Mouse (Mus musculus) ovary, adult 2 months (tissue): ENCODE data around the gene Prlh. TPM values are rescaled to one million over a fixed set of nuclear protein-coding genes. Genes with fewer than 3 reads are reported as not detected.

Source experiments
- polyA plus RNA-seq: library from polyadenylated mRNA; depleted of rRNA; stranded (reverse); fragments of >200 nt; gene quantifications from 2 replicates; pipeline ENCODE4 v1.2.3, GENCODE M21; 2012; rRNA removed

Prlh gene
- polyA plus RNA-seq, result not detected in 2 replicates

GRCm38 (mm10) chr1:90952808-90953207, at the start of gene Prlh:
Gene Prlh, plus strand, starts transcription at chr1:90953108.

GRCm38 (mm10) chr1:90914948-90915569, 37.8 kb upstream of the Prlh start, which contains the start of gene Mlph:
Gene Mlph, plus strand, starts transcription at chr1:90915085.

GRCm38 (mm10) chr1:90969347-90969784, 16.5 kb downstream of the Prlh start, which contains the start of gene Rab17:
Gene Rab17, minus strand, starts transcription at chr1:90969661.

GRCm38 (mm10) chr1:90998268-90998890, 45.5 kb downstream of the Prlh start, which contains the start of gene Lrrfip1:
Gene Lrrfip1, plus strand, starts transcription at chr1:90998737.

Other genes starting within 250 kb of the Prlh start
- 104 and 147 TPM in 2 replicates for gene Col6a3, start 109.1 kb upstream of the Prlh start, polyA plus RNA-seq
- gene Mlph, start 38.0 kb upstream of the Prlh start, polyA plus RNA-seq, result 5.0 and 6.6 TPM in 2 replicates
- gene Rab17, start 16.6 kb downstream of the Prlh start, polyA plus RNA-seq, result 2.0 and 2.4 TPM in 2 replicates
- gene Lrrfip1, start 45.6 kb downstream of the Prlh start, polyA plus RNA-seq, result 12.5 and 25.9 TPM in 2 replicates
- gene Rbm44, start 192.0 kb downstream of the Prlh start, polyA plus RNA-seq, result 0.03 and 0.05 TPM in 2 replicates
- 70.7 and 89.7 TPM in 2 replicates for gene Ramp1, start 226.7 kb downstream of the Prlh start, polyA plus RNA-seq